Mouse (Mus musculus) 416B (cell line): Measurements from ENCODE around the gene Scd3.

Experiments
- DNase-seq: peaks from one replicate; pipeline ENCODE4 v3.0.0; 2011; ENCODE audit warnings: low read depth

The Scd3 gene

DNA sequence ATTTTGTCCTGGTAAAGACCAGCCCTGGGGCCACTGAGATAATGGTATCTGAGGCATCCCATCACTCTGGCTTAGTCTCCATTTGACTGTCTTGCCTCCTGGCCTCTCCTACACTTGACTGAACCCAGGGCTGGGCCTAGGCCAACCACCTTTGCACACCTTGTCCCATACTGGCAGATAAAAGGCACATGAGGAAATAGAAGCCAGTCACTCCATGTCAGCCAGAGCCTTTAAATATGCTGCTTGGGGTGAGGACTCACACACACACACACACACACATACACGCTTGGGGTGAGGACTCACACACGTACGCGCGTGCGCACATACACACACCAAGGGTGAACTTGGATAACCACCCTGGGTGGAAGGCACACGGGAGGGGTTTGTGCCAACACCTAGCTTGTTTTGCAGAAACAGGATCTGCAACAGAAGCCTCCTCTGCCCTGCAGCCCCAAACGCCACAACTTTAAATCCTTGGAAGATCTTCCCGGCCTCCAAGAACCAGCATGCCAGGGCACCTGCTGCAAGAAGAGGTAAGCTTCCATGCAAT lies at the start of gene Scd3:
Scd3 (plus strand) TSS at position 255 of the 550 bp plus-strand sequence.
- DNase-seq: no peak

DNA sequence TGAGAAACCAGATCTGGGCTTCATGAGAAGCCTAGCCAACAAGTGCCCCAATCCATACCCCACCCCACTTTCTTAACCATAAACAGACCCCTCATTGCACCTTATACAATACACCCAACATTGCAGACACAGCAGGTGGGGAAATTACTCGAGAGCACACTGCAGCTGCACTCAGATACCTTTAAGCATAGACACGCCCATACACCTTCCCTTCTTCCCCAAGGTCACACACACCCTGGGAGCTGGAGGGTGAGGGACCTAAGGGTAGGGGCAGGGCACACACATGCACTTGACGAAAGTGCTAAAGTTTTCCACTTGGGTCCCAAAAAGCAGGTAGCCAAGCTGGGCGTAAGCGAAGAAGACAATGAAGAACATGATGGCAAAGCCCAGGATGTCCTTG lies 49.3 kb upstream of the Scd3 start:
- DNase-seq: no peak

GRCm38 (mm10) chr19:44157005-44157404 lies 46.1 kb upstream of the Scd3 start:
- DNase-seq: no peak

DNA sequence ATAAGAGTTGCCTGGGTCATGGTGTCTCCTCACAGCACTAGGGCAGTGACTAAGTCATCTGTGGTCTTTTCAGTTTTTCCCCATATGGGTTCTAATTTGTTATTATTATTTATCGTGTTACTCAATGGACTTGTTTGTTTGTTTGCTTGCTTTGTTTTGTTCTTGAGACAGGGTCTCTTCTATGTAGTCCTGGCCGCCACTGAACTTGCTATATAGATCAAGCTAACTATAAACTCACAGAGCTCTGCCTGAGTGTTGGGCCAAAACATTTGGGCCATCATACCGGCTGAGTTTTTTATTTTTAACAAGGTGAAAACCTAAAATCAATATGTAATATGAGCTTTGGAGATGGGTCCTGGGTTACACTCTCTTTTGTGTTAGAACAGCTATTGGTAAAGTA lies 43.7 kb upstream of the Scd3 start:
- no peak for DNase-seq

- DNase-seq: peak; percentile 64
Observed at GRCm38 (mm10) chr19:44161515-44161914, 41.6 kb upstream of the Scd3 start.

DNA sequence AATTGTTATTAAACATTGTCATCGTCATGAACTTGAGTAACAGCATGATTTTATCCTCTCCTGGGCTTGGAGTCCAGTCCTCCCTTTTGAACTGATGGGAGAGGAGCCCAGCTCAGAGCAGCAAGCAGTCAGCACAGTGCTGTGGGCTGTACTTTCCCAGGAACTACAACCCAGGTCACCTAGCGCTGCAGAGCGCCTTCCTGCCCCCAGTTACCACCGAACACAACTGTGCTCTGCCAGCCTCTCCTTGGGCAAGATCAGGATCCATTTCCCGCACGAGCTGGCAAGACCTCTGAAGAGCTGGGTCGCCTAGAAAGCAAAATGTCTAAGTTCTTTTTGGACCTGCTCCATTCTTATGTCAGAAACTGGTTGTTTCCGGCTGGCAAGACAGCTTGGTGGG lies 28.2 kb upstream of the Scd3 start:
- no peak for DNase-seq

GRCm38 (mm10) chr19:44176741-44177140 lies 26.3 kb upstream of the Scd3 start:
- no peak for DNase-seq

DNA sequence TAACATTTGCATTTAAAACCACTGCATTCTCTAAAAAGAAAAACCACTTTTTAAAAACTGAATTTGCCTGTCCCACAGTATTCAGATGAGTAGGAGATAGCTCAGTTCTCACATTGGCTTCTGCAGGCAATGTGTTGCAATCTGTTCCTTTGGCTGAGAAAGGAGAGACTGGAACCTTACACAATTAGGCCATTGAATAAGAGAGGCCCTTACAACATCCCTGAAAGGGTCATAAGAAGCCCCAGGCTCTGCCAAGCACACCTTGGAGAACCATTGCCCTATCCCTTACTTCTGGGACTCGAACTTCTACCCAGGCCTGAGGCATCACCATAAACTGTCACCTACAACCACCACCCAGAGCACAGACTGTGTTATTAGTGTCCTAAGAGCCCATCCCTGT lies 22.6 kb upstream of the Scd3 start:
- DNase-seq: peak; percentile 16

DNA sequence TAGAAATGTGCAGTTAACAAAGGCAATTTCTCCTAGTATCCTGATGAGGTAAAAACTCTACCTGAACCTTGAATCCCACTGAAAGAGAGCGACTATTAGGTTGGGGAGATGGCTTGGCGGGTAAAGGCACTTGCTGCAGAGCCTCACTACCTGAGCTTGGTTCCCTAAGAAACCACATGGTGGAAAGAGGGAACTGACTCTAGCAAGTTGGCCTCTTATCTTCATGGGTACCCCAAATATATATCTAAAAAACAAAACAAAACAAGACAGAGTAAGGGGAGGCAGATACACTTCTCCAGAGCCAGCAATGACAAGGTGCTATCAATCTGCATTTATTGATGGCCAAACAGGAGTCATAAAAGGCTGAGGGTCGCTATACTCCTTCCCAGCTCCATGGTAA lies 19.1 kb upstream of the Scd3 start:
- no peak for DNase-seq

DNA sequence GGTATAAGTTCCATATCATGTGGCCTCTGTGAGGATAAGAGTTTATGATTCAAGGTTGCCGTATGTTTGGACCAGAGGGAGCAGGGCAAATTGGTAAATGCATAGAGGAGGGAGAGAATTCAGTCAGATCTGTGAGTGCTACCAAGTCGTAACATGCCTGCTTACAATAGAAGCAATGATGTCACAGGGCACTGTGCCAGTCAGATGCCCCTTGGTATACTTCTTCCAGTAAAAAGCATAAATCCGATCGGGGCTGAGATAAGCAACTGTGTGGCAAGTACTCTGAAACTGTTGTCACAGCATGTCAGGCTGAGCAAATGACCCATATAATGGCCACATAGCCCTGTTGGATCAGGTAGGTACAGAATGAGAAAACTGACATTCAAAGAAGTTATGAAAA lies 14.0 kb upstream of the Scd3 start:
- no peak for DNase-seq

- no peak for DNase-seq
Observed at GRCm38 (mm10) chr19:44192342-44192741, 10.7 kb upstream of the Scd3 start, which contains the start of gene Pkd2l1. Pkd2l1 (minus strand) TSS chr19:44192442.

- no peak for DNase-seq
Observed at GRCm38 (mm10) chr19:44193906-44194305, 9.2 kb upstream of the Scd3 start.

DNA sequence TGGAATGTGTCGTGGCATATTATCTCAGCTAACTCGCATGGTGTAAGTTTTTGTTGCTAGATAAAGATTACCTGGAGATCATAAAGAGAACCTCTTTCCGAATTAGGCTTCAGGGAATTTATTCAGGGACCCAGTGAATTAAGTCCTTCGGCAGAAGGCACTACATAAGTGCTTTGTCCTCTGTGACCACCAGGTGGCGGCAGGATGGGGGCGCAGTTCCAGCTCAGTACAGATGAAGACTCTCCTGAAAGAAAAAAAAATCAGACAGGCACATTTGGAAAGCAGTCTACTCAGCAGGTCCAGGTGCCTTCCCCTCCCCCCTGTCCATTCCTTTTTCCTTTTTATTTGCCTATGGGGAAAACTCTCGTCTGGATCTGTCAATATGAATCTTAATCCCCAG lies 7.9 kb upstream of the Scd3 start:
- DNase-seq: peak; percentile 57

GRCm38 (mm10) chr19:44197053-44197852 lies 5.8 kb upstream of the Scd3 start:
- DNase-seq: peak; percentile 67

DNA sequence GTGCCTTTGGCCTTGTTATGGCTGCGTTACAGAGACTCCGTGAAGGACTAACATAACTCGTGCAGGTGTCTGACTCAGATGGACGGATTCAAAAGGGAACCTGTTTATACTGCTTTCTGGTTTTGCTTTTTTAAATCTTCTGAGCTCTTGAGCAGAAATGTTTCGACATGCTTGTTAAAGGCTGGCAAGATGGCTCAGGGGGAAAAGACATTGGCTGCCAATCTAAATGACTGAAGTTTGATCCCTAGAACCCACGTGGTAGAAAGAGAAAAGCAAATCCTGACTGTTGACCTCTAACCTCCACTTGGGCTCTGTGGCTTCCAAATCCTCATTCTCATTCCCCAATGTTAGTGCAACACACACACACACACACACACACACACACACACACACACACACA lies 4.6 kb upstream of the Scd3 start:
- DNase-seq: no peak

DNA sequence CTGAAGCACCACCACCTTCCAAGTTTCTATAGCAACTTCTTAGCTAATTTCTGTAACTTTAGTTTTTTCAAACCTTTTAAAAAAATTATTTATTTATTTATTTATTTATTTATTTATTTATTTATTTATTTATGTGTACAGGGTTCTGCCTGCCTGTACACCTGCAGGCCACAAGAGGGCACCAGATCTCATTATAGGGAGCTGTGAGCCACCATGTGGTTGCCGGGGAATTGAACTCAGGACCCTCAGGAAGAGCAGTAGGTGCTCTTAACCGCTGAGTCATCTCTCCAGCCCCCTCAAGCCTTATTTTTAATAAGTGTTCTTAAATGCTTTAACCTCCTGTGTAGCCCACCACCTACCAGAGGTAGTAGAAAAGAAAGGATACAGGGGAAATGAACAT lies 4.1 kb upstream of the Scd3 start:
- peak; percentile 52 for DNase-seq

- DNase-seq: peak; percentile 36
Observed at GRCm38 (mm10) chr19:44207079-44207478, 4.0 kb downstream of the Scd3 start.

GRCm38 (mm10) chr19:44215255-44215654 lies 12.2 kb downstream of the Scd3 start:
- DNase-seq: no peak

DNA sequence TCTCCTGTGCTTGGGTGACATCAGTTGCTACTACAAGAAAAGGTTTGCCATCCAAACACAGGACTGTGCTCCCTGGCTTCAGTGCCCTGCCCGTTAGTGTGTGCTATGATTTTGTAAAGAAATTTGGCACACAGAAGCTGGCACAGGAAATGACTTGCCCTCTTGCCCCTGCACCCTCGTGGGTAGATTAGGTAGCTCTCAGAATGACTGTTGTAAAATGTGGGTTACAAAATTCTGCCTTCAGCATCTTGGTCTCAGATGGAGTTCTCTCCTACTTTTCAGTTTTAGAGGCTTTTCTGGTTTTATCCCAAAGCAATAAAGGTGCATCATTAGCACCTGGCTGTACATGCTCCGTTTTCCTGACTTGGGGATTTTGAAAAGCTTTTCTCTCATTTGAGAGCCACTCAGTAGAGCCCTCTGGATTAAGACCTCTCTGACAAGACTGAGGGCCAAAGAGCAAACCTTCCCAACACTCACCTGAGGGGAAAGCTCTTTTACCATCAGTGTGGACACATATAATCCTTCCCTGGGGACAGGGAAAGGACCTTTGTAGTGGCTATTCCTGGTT lies 15.0 kb downstream of the Scd3 start:
- DNase-seq: peak; percentile 50

DNA sequence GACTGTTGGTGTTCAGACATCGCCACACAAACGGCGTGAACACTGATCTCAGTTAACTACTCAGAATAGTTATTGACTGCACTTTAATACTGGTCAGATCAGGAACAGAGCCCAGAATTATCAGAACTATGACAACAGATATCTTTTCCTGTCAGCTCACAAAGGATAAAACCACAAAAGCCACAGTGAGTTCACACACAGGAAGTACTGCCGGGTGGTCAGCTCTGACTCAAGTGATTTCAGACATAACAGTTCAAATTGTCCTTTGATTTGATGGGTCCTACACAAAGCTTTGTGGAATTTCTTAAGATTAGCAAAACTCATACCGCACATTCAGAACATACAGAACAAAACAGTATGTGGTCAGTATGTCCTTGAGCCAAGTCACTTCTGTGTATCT lies 22.7 kb downstream of the Scd3 start:
- DNase-seq: peak; percentile 97

DNA sequence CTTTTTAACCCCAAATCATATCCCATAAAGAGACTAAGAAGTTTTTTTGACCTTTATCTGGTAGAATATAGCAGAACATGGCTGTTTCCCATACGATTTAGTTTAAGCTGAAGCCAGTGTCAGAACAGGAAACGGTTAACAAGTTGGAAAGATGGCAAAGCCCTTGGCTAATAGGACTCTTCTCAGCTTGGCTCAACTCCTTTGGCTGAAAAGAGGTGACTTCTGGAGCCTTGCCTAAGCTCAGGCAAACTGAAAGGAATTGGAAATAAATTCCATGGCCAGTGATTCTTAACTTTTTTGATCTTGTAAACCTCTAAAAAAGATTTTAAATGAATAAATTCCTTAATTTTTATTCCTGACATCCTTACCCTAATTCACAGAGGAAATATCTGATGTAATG lies 26.7 kb downstream of the Scd3 start:
- no peak for DNase-seq

DNA sequence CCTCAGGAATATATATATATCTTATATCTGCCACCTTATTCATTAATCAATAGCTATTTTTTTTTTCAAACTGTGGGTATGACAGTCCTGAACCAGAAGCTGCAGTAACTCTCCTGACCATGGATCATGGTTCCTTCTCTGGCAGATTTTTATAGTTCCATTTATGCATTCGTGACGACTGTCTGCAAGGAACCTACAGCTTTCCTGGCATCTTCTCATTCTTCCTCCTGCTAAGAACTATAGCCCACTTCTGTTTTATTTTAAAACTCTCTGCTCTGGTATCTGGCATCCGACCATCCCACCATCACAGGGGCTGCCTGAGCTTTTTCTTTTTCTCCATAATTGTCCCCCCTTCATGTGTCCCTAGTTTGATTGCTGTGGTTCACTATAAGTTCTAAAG lies 27.1 kb downstream of the Scd3 start:
- no peak for DNase-seq

DNA sequence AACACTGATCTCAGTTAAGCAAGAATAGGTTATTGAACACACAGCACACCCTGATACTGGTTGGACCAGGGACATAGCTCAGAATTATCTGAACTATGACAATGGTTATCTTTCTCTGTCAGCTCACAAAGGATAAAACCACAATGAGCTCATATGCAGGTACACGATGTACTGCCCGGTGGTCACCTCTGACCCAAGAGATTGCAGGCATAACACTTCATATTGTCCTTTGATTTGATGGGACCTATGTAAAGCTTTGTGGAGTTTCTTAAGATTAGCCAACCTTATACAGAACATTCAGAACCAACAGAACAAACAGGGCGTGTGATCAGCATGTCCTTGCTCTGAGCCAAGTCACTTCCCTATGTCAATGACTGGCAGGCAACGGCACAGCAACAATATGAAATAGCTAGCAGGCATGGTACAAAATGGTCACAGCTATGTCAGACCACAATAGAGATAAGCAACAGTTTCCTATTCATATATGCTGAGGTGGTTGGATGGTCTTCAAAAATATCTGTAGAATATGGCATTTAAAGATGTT lies 28.6 kb downstream of the Scd3 start:
- peak; percentile 15 for DNase-seq
